Mouse (Mus musculus) layer of hippocampus, adult 2 months (tissue): Measurements from ENCODE around the gene Kcnq4. TPM values are rescaled to one million over a fixed set of nuclear protein-coding genes. Genes with fewer than 3 reads are reported as not detected.
A peak's percentile ranks its signal among the peaks of the same experiment; 100 is the strongest.

Source experiments
- DNase-seq, 2 experiments: peaks; one replicate each; pipeline ENCODE4 v3.0.0; 2022; ENCODE audit warnings: low spot score in 2 of 2
- H3K27ac ChIP-seq: fragments of 200-600 bp; 2 replicates; pipeline ENCODE4 v1.8.1; 2022
- H3K4me3 ChIP-seq: fragments of 200-600 bp; 2 replicates; pipeline ENCODE4 v1.8.1; 2022; ENCODE audit warnings: mild to moderate bottlenecking
- CTCF ChIP-seq: fragments of 200-600 bp; conservative IDR thresholded peaks from 2 replicates; pipeline ENCODE4 v1.8.1; 2022; ENCODE audit warnings: antibody characterized with exemption, mild to moderate bottlenecking, moderate library complexity
- total RNA-seq, 2 experiments: library from RNA; stranded (reverse); gene quantifications; 2 replicates each; pipeline ENCODE4 v1.2.3; 2021

Gene Kcnq4
- total RNA-seq, 2 experiments from 2014 or later: 4.2 to 4.3 TPM

DNA sequence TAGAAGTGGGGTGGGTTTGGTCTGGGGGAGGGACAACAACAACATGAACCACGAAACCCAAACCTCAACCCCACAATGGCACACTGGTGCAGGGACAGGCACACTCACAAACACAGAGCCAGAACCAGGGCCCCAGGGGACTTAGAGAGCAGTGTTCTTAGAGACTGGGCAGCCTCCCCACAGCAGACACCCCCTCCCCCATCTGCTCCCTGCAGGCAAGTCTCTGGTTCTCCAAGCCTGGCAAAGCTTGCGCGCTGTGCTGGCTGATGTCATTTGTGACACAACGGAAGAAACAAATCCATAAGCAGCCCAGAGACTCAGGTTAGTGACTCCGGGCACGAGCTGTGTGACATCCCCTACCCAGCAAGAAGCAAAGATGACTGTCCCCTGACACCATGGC is 7.1 kb downstream of the Kcnq4 start:
- no peak for TF ChIP-seq CTCF
- no peak overlapping the region for H3K27ac ChIP-seq
- peak; percentile 16 to 42 for DNase-seq
- no peak overlapping the region for H3K4me3 ChIP-seq

GRCm38 (mm10) chr4:120734012-120734622 is 14.3 kb downstream of the Kcnq4 start:
- no peak for DNase-seq
- H3K4me3 ChIP-seq: no peak overlapping the region
- H3K27ac ChIP-seq: no peak overlapping the region
- no peak for TF ChIP-seq CTCF

- H3K27ac ChIP-seq: no peak overlapping the region
- H3K4me3 ChIP-seq: no peak overlapping the region
- TF ChIP-seq CTCF: no peak
- DNase-seq: no peak
Measured at GRCm38 (mm10) chr4:120732737-120733136, 15.7 kb downstream of the Kcnq4 start.

GRCm38 (mm10) chr4:120731030-120731644 is 17.3 kb downstream of the Kcnq4 start:
- TF ChIP-seq CTCF: no peak
- Histone ChIP-seq H3K4me3 (peak overlapping the region; percentile 64), H3K27ac (peak overlapping the region; percentile 61; the same call in 1 of the 2 replicates)
- DNase-seq: no peak

GRCm38 (mm10) chr4:120730574-120730973 is 17.8 kb downstream of the Kcnq4 start:
- Histone ChIP-seq H3K27ac (peak overlapping the region; percentile 61; the same call in 1 of the 2 replicates), H3K4me3 (peak overlapping the region; percentile 64)
- TF ChIP-seq CTCF: no peak
- DNase-seq: no peak

GRCm38 (mm10) chr4:120730146-120730545 is 18.3 kb downstream of the Kcnq4 start:
- Histone ChIP-seq H3K4me3 (no peak overlapping the region), H3K27ac (no peak overlapping the region)
- no peak for TF ChIP-seq CTCF
- no peak for DNase-seq

- DNase-seq: no peak
- no peak overlapping the region for H3K4me3 ChIP-seq
- TF ChIP-seq CTCF: no peak
- no peak overlapping the region for H3K27ac ChIP-seq
Measured at GRCm38 (mm10) chr4:120729441-120729840, 19.0 kb downstream of the Kcnq4 start.

- no peak overlapping the region for H3K4me3 ChIP-seq
- TF ChIP-seq CTCF: no peak
- no peak for DNase-seq
- H3K27ac ChIP-seq: no peak overlapping the region
Measured at GRCm38 (mm10) chr4:120727842-120728241, 20.6 kb downstream of the Kcnq4 start.

DNA sequence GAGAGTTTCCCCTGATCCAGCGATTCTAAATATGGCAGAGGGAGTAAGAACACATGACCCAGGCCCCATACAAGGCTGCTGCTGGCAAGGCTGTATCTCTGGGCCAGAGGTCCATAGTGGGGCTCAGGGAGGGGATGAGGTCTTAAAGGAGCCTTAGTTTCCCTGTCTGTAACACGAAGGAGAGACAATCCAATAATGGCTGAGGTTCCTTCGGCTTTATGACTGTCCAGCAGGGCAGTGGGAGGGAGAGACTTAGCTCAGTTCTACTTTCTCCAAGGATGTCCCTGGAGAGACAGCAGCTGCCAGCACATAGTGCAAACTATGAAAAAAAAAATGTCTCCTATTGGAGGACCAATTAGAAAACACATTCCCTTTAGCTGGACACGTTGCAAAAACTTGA is 22.2 kb downstream of the Kcnq4 start:
- Histone ChIP-seq H3K4me3 (no peak overlapping the region), H3K27ac (no peak overlapping the region)
- TF ChIP-seq CTCF: no peak
- no peak for DNase-seq

- Histone ChIP-seq H3K4me3 (no peak overlapping the region), H3K27ac (no peak overlapping the region)
- DNase-seq: no peak
- no peak for TF ChIP-seq CTCF
Measured at GRCm38 (mm10) chr4:120725516-120726090, 22.8 kb downstream of the Kcnq4 start.

DNA sequence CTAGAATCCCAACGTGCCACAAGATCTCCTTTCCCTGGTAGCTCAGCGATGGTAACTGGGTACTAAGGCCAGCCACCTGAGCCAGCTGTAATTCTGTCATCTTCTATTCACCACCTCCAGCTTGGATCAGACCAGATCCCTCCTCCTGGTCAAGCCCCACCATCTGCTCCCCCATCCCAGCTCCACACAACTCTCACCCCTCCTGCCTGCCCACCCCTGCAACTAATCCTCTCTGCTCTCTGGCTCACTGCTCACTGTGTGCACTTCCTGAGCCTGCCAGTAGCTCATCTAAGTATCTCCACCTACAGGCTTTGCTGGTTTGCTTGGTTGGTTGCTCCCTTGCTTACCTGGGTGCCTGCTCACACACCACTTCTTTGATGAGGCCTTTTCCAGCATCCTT is 26.8 kb downstream of the Kcnq4 start:
- no peak for DNase-seq
- TF ChIP-seq CTCF: no peak
- Histone ChIP-seq H3K27ac (no peak overlapping the region), H3K4me3 (no peak overlapping the region)

DNA sequence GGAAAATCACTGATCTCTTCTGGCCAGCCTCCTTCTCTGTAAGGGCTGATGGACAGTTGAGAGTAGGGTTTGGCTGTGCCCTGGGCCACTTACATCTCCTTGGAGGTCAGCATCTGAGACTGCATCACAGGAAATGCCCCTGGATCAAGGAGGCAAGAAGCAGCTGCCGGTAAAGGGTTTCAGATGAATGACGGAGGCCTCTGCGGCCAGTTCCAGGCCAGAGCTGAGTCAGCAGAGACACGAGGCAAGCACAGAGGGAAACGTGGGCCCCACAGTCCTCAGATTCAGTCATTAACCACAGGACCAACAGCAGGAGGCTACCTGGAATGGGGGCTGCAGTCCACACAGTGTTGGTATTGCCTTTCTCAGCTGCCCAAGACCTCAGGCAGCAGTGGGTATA is 29.3 kb downstream of the Kcnq4 start:
- DNase-seq: no peak
- TF ChIP-seq CTCF: no peak
- H3K4me3 ChIP-seq: no peak overlapping the region
- H3K27ac ChIP-seq: no peak overlapping the region

DNA sequence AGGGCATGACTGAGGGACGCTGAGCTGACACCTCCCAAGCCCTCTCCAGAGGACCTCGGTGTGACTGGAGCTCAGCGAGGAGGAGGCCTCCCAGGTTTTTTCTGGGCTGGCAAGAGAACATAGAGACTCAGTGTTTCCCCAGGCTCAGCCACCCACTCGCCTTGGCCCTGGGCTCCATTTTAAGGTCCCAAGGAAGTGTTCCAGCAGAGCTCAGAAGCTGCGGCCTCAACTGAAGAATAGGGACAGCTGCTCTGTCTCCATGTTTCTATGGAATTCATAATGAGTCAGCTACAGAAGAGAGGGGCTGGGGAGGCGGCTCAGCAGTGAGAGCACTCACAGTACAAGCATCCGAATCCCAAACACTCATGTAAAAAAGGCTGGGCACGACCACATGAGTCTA is 30.8 kb downstream of the Kcnq4 start:
- Histone ChIP-seq H3K27ac (peak overlapping the region; percentile 62; the same call in 1 of the 2 replicates), H3K4me3 (no peak overlapping the region)
- DNase-seq: peak; percentile 46 to 59
- no peak for TF ChIP-seq CTCF

DNA sequence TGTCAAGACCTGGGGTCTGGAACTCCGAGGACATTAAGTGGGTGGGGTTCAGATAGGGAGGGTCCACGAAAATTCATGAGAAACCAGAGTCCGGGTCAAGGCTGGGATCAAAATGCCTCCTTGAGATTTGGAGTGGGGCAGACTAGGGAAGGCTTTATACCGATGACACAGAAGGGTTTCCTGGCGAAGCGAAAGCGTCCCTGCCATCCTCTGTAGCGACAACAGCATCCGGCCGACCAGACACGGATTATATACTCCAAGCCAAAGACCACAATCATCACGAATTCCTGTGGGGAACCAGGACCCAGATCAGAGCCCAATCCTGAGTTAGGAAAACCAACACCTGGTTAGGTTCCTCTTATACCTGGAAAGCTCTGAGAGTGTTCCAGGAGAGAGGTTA is 31.6 kb downstream of the Kcnq4 start:
- Histone ChIP-seq H3K27ac (0 out of 2 replicates have a peak overlapping the region, but pooled peaks have one; percentile 62), H3K4me3 (peak overlapping the region; percentile 46)
- no peak for DNase-seq
- no peak for TF ChIP-seq CTCF
